Mouse (Mus musculus) hindbrain, embryonic 15.5 days (tissue): ENCODE data around the gene Phf12. TPM values are rescaled to one million over a fixed set of nuclear protein-coding genes. Genes with fewer than 3 reads are reported as not detected.

Experiments used
- ATAC-seq: fragments of 200-750 bp; cut with Nextera tagmentation; 2 replicates; pipeline ENCODE4 v1.8.0; 2017; ENCODE audit warnings: low read depth, moderate number of reproducible peaks, moderate TSS enrichment; ENCODE audit not compliant: low FRiP score
- H3K27ac ChIP-seq: fragments of 300-500 bp; sonication (generic); replicated peaks from 2 replicates; pipeline ENCODE4 v1.5.1; 2015; ENCODE audit warnings: mild to moderate bottlenecking, inconsistent platforms
- H3K27me3 ChIP-seq: fragments of 300-500 bp; sonication (generic); 2 replicates; pipeline ENCODE4 v1.6.1; 2015; ENCODE audit warnings: control low read depth, inconsistent platforms
- H3K36me3 ChIP-seq: fragments of 300-500 bp; sonication (generic); 2 replicates; pipeline ENCODE4 v1.6.1; 2015; ENCODE audit warnings: control low read depth, inconsistent platforms
- H3K4me1 ChIP-seq: fragments of 300-500 bp; sonication (generic); replicated peaks from 2 replicates; pipeline ENCODE4 v1.6.1; 2015; ENCODE audit warnings: control low read depth, inconsistent platforms
- H3K4me2 ChIP-seq: fragments of 300-500 bp; sonication (generic); 2 replicates; pipeline ENCODE4 v1.6.1; 2015; ENCODE audit warnings: moderate library complexity, mild to moderate bottlenecking, inconsistent platforms
- H3K4me3 ChIP-seq: fragments of 300-500 bp; sonication (generic); 2 replicates; pipeline ENCODE4 v1.5.1; 2015; ENCODE audit warnings: mild to moderate bottlenecking, inconsistent platforms
- H3K9ac ChIP-seq: fragments of 300-500 bp; sonication (generic); 2 replicates; pipeline ENCODE4 v1.6.1; 2015; ENCODE audit warnings: inconsistent platforms
- H3K9me3 ChIP-seq: fragments of 300-500 bp; sonication (generic); 2 replicates; pipeline ENCODE4 v1.6.1; 2016; ENCODE audit warnings: control low read depth, inconsistent platforms
- WGBS: fragments of 180-500 bp; shearing (Covaris S2); methylation state at CpG from one replicate; pipeline ENCODE4 v1.1.7; 2015; 5-methylcytosine and 5-hydroxymethylcytosine counted together
- microRNA counts: library from miRNA; unstranded; fragments of <30 nt; microRNA quantifications from one replicate; lab custom pipeline; 2016
- microRNA-seq: library from miRNA; unstranded; fragments of <30 nt; microRNA quantifications from one replicate; pipeline ENCODE4, GENCODE M21; 2016
- polyA plus RNA-seq: library from polyadenylated mRNA; unstranded; fragments of >200 nt; fragmentation: Nextera tagmentation; extraction: Ambion mirVana; gene quantifications from 2 replicates; pipeline ENCODE4 v1.2.1, GENCODE M21; 2015

Gene Phf12
- polyA plus RNA-seq, 1 experiment from 2014 or later = 19.0 TPM

DNA sequence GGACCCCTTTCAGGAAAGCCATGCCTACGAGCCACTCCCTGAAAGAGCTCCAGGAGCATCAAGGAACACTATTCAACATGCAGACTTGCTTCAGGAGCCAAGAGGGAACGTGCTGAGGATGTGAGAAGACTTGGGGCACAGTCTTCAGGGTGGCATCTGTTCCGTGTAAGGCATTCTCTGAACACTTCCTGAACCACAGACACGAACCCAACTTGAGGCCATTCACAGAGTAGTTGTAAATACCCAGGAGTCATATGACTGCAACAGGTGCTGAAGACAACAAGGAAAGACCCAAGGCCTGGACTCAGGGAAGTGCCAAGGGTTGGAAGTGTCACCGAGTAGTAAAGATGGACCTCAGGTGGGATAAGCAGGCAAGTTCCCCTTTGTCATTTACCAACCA is 85.0 kb downstream of the Phf12 start:
- Histone ChIP-seq H3K9me3 (no peaks in the 10 kb centered on the region), H3K27ac (no peak overlapping the region), H3K4me2 (no peak overlapping the region), H3K4me1 (no peaks in the 10 kb centered on the region), H3K9ac (no peak overlapping the region), H3K36me3 (peaks cover 5% of the 10 kb centered on the region; the same call in 1 of the 2 replicates), H3K4me3 (no peak overlapping the region), H3K27me3 (no peaks in the 10 kb centered on the region)
- ATAC-seq = no peak
- WGBS = 77% methylated on average over 5 of the region's 5 CpGs

DNA sequence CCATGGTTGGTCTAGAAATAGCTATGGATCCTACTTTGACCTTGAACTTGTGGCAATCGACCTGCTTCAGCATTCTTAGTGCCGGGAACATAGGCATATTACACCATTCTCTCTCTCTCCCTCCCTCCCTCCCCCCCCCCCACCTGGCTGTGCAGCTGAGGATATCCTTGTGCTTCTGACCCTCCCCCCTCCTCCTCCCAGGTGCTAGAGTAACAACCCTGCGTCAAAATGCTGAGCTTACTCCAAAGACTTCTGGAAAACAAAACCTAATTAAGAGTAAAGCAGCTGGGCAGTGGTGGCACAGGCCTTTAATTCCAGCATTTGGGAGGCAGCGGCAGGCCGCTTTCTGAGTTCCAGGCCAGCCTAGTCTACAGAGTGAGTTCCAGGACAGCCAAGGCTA is 86.6 kb downstream of the Phf12 start:
- no peaks in the 10 kb centered on the region for H3K9me3 ChIP-seq
- H3K4me3 ChIP-seq = no peak overlapping the region
- ATAC-seq = no peak
- H3K27me3 ChIP-seq = no peaks in the 10 kb centered on the region
- H3K36me3 ChIP-seq = peaks cover 16% of the 10 kb centered on the region; the same call in 1 of the 2 replicates
- no peak overlapping the region for H3K9ac ChIP-seq
- 80% methylated on average over 5 of the region's 5 CpGs for WGBS
- no peaks in the 10 kb centered on the region for H3K4me1 ChIP-seq
- H3K27ac ChIP-seq = no peak overlapping the region
- no peak overlapping the region for H3K4me2 ChIP-seq

- no peaks in the 10 kb centered on the region for H3K9me3 ChIP-seq
- no peak overlapping the region for H3K4me3 ChIP-seq
- H3K4me1 ChIP-seq = no peaks in the 10 kb centered on the region
- H3K36me3 ChIP-seq = peaks cover 19% of the 10 kb centered on the region
- H3K27me3 ChIP-seq = no peaks in the 10 kb centered on the region
- H3K27ac ChIP-seq = no peak overlapping the region
- no peak overlapping the region for H3K4me2 ChIP-seq
- ATAC-seq = no peak
- H3K9ac ChIP-seq = no peak overlapping the region
- 86% methylated on average over 6 of the region's 6 CpGs for WGBS
Observed at GRCm38 (mm10) chr11:78069646-78070045, 87.1 kb downstream of the Phf12 start.

- no peaks in the 10 kb centered on the region for H3K27me3 ChIP-seq
- no peaks in the 10 kb centered on the region for H3K9me3 ChIP-seq
- H3K36me3 ChIP-seq = peaks cover 36% of the 10 kb centered on the region
- H3K4me2 ChIP-seq = no peak overlapping the region
- no peak overlapping the region for H3K9ac ChIP-seq
- no peaks in the 10 kb centered on the region for H3K4me1 ChIP-seq
- no peak for ATAC-seq
- no peak overlapping the region for H3K27ac ChIP-seq
- 87% methylated on average over 5 of the region's 5 CpGs for WGBS
- H3K4me3 ChIP-seq = no peak overlapping the region
Observed at GRCm38 (mm10) chr11:78071938-78072337, 89.4 kb downstream of the Phf12 start.

DNA sequence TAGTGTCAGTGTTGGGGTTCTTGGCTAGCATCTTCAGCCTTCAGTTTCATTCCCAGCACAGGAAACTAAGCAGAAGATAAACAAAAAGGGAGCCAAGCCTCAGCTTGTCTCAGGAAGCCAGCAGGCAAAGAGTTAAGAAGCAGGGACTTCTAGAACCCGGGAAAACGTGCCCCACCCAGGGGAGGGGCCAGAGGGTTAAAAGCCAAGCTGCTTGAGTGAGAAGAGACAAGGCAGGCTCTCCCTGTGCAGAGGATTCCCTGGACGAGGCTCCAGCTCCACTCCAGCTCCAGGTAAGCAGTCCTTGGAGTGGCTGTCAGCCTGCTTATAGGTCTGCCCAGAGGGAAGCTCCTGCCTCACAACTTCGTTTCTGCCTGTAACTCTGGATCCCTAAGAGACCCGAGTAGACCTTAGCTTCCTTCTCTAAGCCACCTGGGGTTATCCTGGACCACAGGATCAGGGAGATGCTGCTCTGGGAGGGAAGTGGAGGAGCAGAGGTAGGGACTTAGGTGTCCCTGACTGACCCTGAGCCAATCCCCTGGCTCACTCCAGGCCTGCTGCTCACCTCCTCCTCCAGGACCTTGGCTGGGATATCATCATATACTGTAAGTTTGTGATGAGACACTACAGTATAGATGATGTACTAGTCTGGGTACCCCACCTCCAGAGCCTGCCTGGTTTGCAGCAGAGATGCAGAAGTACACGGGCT is 90.0 kb downstream of the Phf12 start:
- Histone ChIP-seq H3K4me1 (no peaks in the 10 kb centered on the region), H3K9me3 (no peaks in the 10 kb centered on the region), H3K4me2 (no peak overlapping the region), H3K27me3 (no peaks in the 10 kb centered on the region), H3K27ac (no peak overlapping the region), H3K4me3 (no peak overlapping the region), H3K9ac (no peak overlapping the region), H3K36me3 (peaks cover 37% of the 10 kb centered on the region)
- 32% methylated on average over 6 of the region's 6 CpGs for WGBS
- no peak for ATAC-seq

- no peak overlapping the region for H3K27ac ChIP-seq
- H3K4me3 ChIP-seq = no peak overlapping the region
- H3K9ac ChIP-seq = no peak overlapping the region
- no peak overlapping the region for H3K4me2 ChIP-seq
- H3K36me3 ChIP-seq = peaks cover 37% of the 10 kb centered on the region
- ATAC-seq = no peak
- no peaks in the 10 kb centered on the region for H3K27me3 ChIP-seq
- H3K9me3 ChIP-seq = no peaks in the 10 kb centered on the region
- H3K4me1 ChIP-seq = peaks cover under 1% of the 10 kb centered on the region; the same call in 1 of the 2 replicates
- WGBS = 97% methylated on average over 9 of the region's 9 CpGs
Observed at GRCm38 (mm10) chr11:78073577-78074276, 91.2 kb downstream of the Phf12 start.

GRCm38 (mm10) chr11:78074277-78074652 is 91.7 kb downstream of the Phf12 start:
- no peaks in the 10 kb centered on the region for H3K9me3 ChIP-seq
- H3K27me3 ChIP-seq = no peaks in the 10 kb centered on the region
- H3K36me3 ChIP-seq = peaks cover 37% of the 10 kb centered on the region
- H3K4me3 ChIP-seq = no peak overlapping the region
- H3K9ac ChIP-seq = no peak overlapping the region
- ATAC-seq = no peak
- H3K4me2 ChIP-seq = no peak overlapping the region
- no peak overlapping the region for H3K27ac ChIP-seq
- 95% methylated on average over 2 of the region's 2 CpGs for whole genome bisulfite sequencing
- peaks cover 5% of the 10 kb centered on the region for H3K4me1 ChIP-seq

- no peak overlapping the region for H3K9ac ChIP-seq
- H3K27me3 ChIP-seq = no peaks in the 10 kb centered on the region
- H3K9me3 ChIP-seq = no peaks in the 10 kb centered on the region
- peaks cover 10% of the 10 kb centered on the region for H3K4me1 ChIP-seq
- no peak overlapping the region for H3K4me3 ChIP-seq
- ATAC-seq = no peak
- no peak overlapping the region for H3K4me2 ChIP-seq
- 89% methylated on average over 4 of the region's 4 CpGs for WGBS
- no peak overlapping the region for H3K27ac ChIP-seq
- peaks cover 37% of the 10 kb centered on the region for H3K36me3 ChIP-seq
Observed at GRCm38 (mm10) chr11:78074666-78075065, 92.1 kb downstream of the Phf12 start.

MicroRNAs within 50 kb of the gene (microRNA counts, 519-probe panel; counts per million panel counts)
- microRNA mmu-miR-144 (lab: Ali Mortazavi, UCI) = 3,421 counts per million, percentile 71 among the panel's probes with 10 or more counts
- microRNA mmu-miR-451 (lab: Ali Mortazavi, UCI) = 3,050 counts per million, percentile 59 among the panel's probes with 10 or more counts

Small RNA genes lying within 50 kb of the gene (microRNA-seq; reads per million reads assigned to microRNA genes)
- 21.1 reads per million, percentile 34 among the genes with 10 or more reads in this experiment for gene Mir144
- not detected for gene Mir451a
- gene Mir451b = not detected

Other genes starting within 250 kb of the Phf12 start
- gene Myo18a, start 219.5 kb upstream of the Phf12 start, polyA plus RNA-seq = 43.7 and 48.3 TPM in 2 replicates
- gene Gm10277, start 195.0 kb upstream of the Phf12 start, polyA plus RNA-seq = 1.4 and 1.9 TPM in 2 replicates
- 5.1 and 5.6 TPM in 2 replicates for gene Pipox, start 88.7 kb upstream of the Phf12 start, polyA plus RNA-seq
- 123 and 151 TPM in 2 replicates for gene Sez6, start 52.0 kb upstream of the Phf12 start, polyA plus RNA-seq
- gene Dhrs13, start 49.5 kb downstream of the Phf12 start, polyA plus RNA-seq = 48.6 and 55.6 TPM in 2 replicates
- 103 and 106 TPM in 2 replicates for gene Flot2, start 55.2 kb downstream of the Phf12 start, polyA plus RNA-seq
- 30.9 and 32.5 TPM in 2 replicates for gene Eral1, start 97.6 kb downstream of the Phf12 start, polyA plus RNA-seq
- 24.0 and 33.3 TPM in 2 replicates for gene Fam222b, start 111.9 kb downstream of the Phf12 start, polyA plus RNA-seq
- gene Traf4, start 182.8 kb downstream of the Phf12 start, polyA plus RNA-seq = 98.7 and 102 TPM in 2 replicates
- 7.5 and 8.5 TPM in 2 replicates for gene Nek8, start 193.9 kb downstream of the Phf12 start, polyA plus RNA-seq
- gene Tlcd1, start 194.0 kb downstream of the Phf12 start, polyA plus RNA-seq = 12.8 and 13.2 TPM in 2 replicates
- gene Rpl23a, start 200.8 kb downstream of the Phf12 start, polyA plus RNA-seq = 743 and 824 TPM in 2 replicates
- gene Rab34, start 205.7 kb downstream of the Phf12 start, polyA plus RNA-seq = 58.0 and 65.7 TPM in 2 replicates
- gene Proca1, start 210.6 kb downstream of the Phf12 start, polyA plus RNA-seq = 3.1 and 3.2 TPM in 2 replicates